Mouse (Mus musculus) bone marrow, adult 2 months (tissue): ENCODE results near the gene Odf4.

Experiments used
- CTCF ChIP-seq: fragments of 200-500 bp; IDR thresholded peaks from 2 replicates; pipeline ENCODE4 v1.5.1; 2011; ENCODE audit warnings: low read length, control low read depth; ENCODE audit not compliant: control insufficient read depth, insufficient read depth
- POLR2A ChIP-seq: fragments of 200-500 bp; IDR thresholded peaks from 2 replicates; pipeline ENCODE4 v1.6.1; 2011; ENCODE audit warnings: low read depth, mild to moderate bottlenecking, control low read depth, low read length, borderline replicate concordance; ENCODE audit not compliant: control insufficient read depth

GRCm38 (mm10) chr11:68953903-68954302 lies 27.0 kb upstream of the Odf4 start:
- TF ChIP-seq CTCF (no peak), POLR2A (no peak)
